Mouse (Mus musculus) MEL (cell line): Measurements from ENCODE around the gene Hist1h3c.

ENCODE experiments used
- CTCF ChIP-seq, 3 experiments: IDR thresholded peaks in 2 of 3; conservative IDR thresholded peaks in 1 of 3; 2 replicates each; pipeline ENCODE4 v1.5.1; 2011 to 2012; ENCODE audit warnings: low read length in 3 of 3, low read depth in 2 of 3, mild to moderate bottlenecking in 2 of 3, improper control_type of control experiment in 1 of 3, inconsistent platforms in 1 of 3, mixed read lengths in 1 of 3, moderate library complexity in 1 of 3; ENCODE audit not compliant: control insufficient read depth in 1 of 3, insufficient read depth in 1 of 3, poor library complexity in 1 of 3, severe bottlenecking in 1 of 3
- ELF1 ChIP-seq: IDR thresholded peaks from 2 replicates; pipeline ENCODE4 v1.6.1; 2014; ENCODE audit warnings: low read depth, mild to moderate bottlenecking, inconsistent platforms, low read length, improper control_type of control experiment, moderate library complexity
- EP300 ChIP-seq, 2 experiments: IDR thresholded peaks; 2 replicates each; pipeline ENCODE4 v1.6.1; 2011; ENCODE audit warnings: improper control_type of control experiment in 2 of 2, low read length in 2 of 2, low read depth in 1 of 2, mild to moderate bottlenecking in 1 of 2
- ETS1 ChIP-seq: IDR thresholded peaks from 2 replicates; pipeline ENCODE4 v1.6.1; 2012; ENCODE audit warnings: low read depth, mild to moderate bottlenecking, inconsistent platforms, low read length, improper control_type of control experiment, moderate library complexity
- HCFC1 ChIP-seq: IDR thresholded peaks from 2 replicates; pipeline ENCODE4 v1.6.1; 2012; ENCODE audit warnings: low read depth, mild to moderate bottlenecking, inconsistent platforms, low read length, improper control_type of control experiment, moderate library complexity
- KAT2A ChIP-seq: conservative IDR thresholded peaks from 2 replicates; pipeline ENCODE4 v1.6.1; 2012; ENCODE audit warnings: low read depth, low read length, improper control_type of control experiment, inconsistent platforms
- POLR2A ChIP-seq, 2 experiments: IDR thresholded peaks; 2 replicates each; pipeline ENCODE4 v1.6.1; 2011 to 2012; ENCODE audit warnings: low read length in 2 of 2, mild to moderate bottlenecking in 2 of 2, control low read depth in 1 of 2, improper control_type of control experiment in 1 of 2, low read depth in 1 of 2, moderate library complexity in 1 of 2; ENCODE audit not compliant: control insufficient read depth in 1 of 2, insufficient read depth in 1 of 2, poor library complexity in 1 of 2
- POLR2AphosphoS2 ChIP-seq: IDR thresholded peaks from 2 replicates; pipeline ENCODE4 v1.6.1; 2011; ENCODE audit warnings: low read length, improper control_type of control experiment
- ZC3H11A ChIP-seq: IDR thresholded peaks from 2 replicates; pipeline ENCODE4 v1.6.1; 2012; ENCODE audit warnings: low read depth, mild to moderate bottlenecking, inconsistent platforms, low read length, improper control_type of control experiment
- ZNF384 ChIP-seq: IDR thresholded peaks from 2 replicates; pipeline ENCODE4 v1.6.1; 2012; ENCODE audit warnings: low read depth, mild to moderate bottlenecking, inconsistent platforms, low read length, improper control_type of control experiment

DNA sequence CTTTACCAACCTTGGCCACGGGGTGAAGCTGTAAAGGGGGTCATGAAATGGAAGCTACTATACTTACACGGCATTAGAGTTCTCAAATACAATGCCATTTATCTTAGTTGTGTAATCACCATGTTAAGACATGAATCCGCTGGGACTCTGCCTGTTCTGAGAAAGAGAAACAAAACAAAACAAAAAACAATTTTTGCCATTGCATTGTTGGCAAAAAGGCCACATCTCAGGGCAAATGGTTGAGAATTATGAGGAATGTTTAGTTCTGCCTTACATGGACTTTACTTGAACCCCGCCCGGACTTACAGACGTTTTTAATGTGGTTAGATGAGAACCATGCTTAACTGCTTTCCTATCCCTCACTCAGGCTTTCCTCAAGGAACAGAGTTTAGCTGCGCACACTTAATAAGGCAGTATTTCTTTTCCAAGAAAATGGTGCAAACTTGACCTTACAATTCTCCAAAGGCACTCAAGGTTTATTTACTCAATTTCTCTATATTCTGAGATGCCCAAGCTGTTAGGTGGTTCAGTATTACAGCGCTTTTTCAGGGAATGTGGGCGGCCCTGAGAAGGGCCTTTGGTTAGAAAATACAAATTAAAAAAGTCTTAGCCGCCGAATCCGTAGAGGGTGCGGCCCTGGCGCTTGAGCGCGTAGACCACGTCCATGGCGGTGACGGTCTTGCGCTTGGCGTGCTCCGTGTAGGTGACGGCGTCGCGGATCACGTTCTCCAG, 15.0 kb upstream of the Hist1h3c start:
- TF ChIP-seq CTCF (IDR thresholded peaks at IDR 0.05 in 2 of 3, conservative IDR thresholded peaks at IDR 0.05 in 1 of 3; ENCODE audit: control insufficient read depth in 1 of 3, insufficient read depth in 1 of 3, low read depth in 2 of 3, low read length in 3 of 3, poor library complexity in 1 of 3, severe bottlenecking in 1 of 3) (peak in 1 of 3 experiments; percentile 6; a peak in 1 of 6 replicates), ZC3H11A (no peak), ELF1 (no peak), KAT2A (no peak), ETS1 (no peak), ZNF384 (no peak), EP300 (IDR thresholded peaks at IDR 0.05; ENCODE audit: low read depth in 1 of 2, low read length in 2 of 2) (no peak), POLR2A (IDR thresholded peaks at IDR 0.05; ENCODE audit: control insufficient read depth in 1 of 2, insufficient read depth in 1 of 2, low read depth in 1 of 2, low read length in 2 of 2, poor library complexity in 1 of 2) (peak; percentile 82 to 92; a peak in 3 of 4 replicates), POLR2AphosphoS2 (no peak), HCFC1 (no peak)
